Mouse (Mus musculus) mature B cell (primary cell): ENCODE data around the gene Cct2.

Experiments
- in situ Hi-C: fragments of 300-500 bp; cut with MboI; formaldehyde crosslinking; loops from 2 replicates; pipeline ENCODE4 v1.14.3; 2019

The Cct2 gene

DNA sequence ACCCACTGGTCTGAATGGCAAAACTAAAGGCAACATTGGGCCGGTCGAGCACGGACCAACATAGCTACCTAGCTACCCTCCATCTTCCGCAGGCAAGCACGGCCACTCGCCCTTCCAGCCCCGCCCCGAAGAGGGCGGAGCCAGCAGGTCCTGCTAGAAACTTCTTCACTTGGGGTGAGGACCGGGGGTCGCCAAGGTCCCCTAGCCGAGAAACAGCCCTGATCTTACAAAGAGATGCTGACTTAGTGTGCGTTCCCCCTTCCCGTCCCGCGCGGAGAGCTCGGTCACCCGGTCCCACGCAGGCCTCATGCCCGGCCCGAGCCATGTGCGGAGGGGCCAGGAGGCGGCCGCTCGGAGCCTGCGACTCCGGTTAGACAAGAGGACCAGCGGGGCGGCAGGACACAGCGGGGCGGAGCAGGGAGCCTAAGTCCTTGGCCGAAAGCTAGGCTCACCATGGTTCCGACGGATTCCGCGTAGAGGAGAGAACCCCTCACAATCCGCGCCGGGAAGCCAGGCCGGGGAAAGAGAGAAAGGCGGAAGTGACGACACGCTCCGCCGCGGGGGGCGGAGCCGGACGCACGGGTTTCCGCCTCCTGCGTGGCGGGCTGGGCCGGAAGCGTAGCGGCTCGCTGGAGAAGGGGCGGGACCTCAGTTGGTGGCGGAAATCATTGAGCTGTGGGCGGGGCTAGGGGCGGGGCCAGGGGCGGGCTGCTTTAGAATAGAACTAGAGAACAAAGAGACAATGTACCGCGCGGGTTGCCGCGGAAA is at the start of gene Cct2:
TSS of gene Cct2 (minus strand) at position 561 of the 768 bp plus-strand sequence.
- in situ Hi-C loops = loop anchor here (10.0 kb wide), 1 partner anchor 151 kb away; no protein-coding TSS in a partner anchor

DNA sequence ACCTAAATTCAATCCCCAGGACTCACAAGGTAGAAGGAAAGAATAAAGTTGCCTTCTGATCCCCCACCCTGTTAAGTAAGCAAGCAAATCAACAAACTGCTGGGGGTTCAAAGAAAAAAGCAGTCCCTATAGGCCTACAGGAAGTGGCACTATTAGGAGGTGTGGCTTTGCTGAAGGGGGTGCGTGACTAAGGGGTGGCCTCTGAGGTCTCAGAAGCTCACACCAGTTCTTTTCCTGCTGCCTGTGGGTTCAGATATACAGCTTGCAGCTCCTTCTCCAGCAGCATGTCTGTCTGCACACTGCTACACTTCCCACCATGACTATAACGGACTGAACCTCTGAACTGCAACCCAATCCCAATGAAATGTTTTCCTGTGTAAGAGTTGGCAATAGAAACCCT is 48.9 kb upstream of the Cct2 start:
- in situ Hi-C loops = no loop called here

DNA sequence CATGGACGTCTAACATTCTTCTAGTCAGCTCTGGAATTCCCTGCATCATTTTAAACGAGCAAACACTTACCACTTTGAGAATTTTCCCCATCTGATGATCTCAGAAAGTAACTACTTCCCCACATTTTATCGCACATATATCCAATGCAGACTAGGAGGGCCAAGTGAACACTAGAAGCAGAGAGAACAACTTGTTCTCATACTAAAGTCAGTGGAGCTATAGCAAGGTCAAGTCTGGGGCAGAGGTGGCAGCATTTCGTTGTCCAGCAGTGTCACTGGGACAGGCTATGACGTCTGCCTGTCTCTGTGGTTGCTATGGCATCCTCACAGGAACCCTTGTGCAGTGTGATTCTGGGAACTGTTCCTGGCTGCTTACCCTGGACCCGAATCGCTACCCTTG is 47.8 kb upstream of the Cct2 start:
- in situ Hi-C loops = no loop called here

DNA sequence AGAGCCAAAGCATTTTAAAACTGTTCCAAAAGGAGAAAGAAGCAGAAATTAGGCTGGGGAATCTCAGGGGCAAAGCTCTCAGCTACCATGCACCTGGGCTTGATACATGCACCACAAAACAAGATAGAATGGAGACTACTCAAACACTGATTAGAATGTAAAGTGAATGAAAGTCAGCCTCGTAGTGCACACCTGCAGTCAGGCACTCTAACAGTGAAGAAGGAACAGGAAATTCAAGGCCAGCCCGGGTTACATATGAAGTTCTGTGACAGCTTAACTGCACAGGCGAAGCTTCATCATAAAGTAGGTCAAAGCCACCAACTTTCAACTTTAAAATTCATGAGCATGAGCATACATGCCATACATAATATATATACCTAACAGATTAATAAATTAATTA is 46.7 kb upstream of the Cct2 start:
- in situ Hi-C loops = no loop called here

DNA sequence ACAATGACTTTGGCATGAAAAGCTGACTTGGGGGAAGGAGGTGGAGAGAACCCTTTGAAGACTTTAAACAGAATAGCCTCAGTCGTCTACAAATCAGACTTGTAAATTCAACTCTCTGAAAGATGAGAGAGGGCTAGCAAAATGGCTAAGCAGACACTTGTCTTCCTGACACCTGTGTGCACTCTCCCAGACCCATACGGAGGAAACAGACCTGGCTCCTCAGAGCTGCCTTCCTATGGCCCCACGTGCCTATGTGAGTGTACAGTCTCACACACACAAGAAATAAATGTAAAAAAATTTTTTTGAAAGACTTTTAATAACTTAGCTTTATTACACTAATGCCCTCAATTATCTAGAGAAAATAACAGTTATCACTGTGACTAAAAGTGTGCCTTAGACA is 43.1 kb upstream of the Cct2 start:
- in situ Hi-C loops = no loop called here

- in situ Hi-C loops = no loop called here
Measured at GRCm38 (mm10) chr10:117106244-117106643, 42.6 kb upstream of the Cct2 start.

DNA sequence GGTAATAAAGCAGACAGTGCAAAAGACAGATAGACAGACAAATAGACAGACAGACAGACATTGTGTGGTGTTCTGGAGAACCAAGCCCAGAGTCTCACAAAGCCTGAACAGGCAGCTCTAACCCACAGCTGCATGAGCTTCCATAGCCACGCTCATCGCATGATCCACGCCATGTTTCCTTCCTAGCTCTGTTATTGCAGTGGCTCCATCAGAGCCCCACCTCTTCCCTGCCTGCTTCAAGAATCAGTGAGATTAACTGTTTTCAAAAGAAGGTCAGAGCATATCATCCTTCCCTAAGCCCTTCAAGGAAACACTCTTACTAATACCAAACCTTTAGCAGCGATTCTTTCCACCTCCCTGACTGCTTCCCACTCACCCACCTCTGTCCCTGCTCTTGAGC is 41.4 kb upstream of the Cct2 start:
- in situ Hi-C loops = no loop called here

DNA sequence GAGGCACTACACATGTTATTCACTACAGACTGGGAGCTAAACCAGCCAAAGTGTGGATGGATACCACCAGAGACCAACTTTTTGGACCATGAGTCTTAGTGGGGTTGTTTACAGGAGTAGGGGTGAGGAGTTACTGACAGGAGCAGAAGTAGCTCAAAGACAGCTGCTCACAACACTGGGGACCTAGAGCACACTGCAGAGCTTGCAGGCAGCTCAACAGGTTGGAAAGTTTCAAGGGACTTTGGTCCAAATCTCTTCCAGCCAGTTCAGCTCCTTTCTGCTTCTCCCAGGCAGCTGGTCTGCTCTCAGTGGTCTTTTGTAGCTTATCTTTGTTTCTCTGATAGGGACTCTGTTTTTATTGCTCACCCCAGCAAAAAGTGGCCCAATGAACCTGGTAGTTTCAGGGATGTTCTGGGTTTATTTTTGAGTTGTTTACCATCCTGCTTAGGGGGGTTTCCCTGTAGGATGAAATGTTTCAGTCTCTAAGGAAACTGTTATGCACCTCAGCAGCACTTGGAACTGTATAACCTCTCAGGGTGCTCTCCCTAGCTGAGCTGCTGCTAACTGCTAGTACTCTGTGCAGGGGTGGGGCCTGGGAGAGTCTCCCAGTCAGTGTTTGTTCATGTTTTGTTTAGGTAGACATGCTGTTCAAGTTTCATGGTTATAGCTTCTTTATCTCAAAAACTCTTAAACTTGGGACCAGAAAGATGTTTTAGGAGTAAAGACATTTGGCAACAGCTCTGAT is 40.4 kb upstream of the Cct2 start:
- in situ Hi-C loops = no loop called here

- in situ Hi-C loops = no loop called here
Measured at GRCm38 (mm10) chr10:117100175-117100574, 36.6 kb upstream of the Cct2 start.

DNA sequence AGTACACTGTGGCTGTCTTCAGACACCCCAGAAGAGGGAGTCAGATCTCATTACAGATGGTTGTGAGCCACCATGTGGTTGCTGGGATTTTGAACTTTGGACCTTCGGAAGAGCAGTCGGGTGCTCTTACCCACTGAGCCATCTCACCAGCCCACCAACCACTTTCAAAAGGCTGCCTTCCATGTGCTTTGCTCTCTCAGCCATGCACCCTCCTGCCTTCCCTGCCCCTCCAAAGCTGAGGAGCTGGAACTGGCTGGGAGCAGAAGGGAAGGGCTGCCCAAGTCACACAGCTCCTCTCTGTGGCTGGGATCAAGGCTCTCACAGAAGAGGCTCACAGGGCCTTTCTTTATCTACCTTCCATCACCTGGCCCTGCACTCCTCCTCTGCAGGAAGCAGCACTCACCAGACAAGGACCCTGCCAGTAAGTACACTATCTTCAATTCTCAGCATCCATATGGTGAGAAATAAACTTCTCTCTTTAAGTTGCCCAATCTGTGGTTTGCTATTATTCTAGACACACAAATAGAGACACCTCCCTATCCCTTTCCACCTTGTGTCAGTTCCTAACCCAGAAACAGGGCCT is 33.6 kb upstream of the Cct2 start:
- in situ Hi-C loops = no loop called here

- in situ Hi-C loops = no loop called here
Measured at GRCm38 (mm10) chr10:117096096-117096495, 32.5 kb upstream of the Cct2 start.

DNA sequence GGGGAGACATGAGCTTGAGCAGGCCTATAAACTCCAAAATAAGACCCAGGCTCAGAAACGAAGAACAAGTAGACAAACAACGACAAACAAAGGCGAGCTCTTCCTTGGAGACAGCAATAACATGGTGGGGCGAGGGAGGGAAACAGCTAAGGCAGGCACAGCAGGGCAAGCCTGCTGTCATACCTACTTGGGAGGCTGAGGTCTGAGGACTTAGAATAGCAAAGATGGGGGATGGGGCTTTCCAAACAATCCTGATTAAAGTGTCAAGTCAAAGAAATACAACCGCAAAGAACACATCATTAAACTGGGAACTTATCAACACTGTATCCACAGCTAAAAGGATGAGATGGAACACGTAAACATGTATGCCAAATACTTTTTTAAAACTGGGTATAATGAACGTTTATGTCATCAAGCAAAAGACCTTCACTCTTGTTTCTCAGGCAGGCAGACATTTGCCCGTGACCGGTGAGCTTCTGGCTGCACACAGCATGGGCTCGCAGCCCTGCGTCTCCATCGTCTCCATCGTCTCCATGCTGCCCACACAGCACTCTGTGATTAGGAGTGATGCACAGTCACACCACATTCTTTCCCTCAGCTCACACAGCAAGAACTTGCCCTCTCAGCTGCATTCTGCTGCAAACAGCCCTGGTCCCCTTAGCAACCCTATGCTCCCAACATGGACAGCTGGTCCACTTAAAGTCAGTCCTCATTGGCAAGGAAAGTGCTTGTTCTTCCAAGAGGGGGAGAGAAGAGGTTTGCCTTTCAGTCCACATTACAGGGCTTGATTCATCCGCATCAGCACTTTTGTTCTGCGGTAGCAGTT is 31.1 kb upstream of the Cct2 start:
- in situ Hi-C loops = no loop called here

GRCm38 (mm10) chr10:117089628-117090027 is 26.0 kb upstream of the Cct2 start:
- in situ Hi-C loops = no loop called here

DNA sequence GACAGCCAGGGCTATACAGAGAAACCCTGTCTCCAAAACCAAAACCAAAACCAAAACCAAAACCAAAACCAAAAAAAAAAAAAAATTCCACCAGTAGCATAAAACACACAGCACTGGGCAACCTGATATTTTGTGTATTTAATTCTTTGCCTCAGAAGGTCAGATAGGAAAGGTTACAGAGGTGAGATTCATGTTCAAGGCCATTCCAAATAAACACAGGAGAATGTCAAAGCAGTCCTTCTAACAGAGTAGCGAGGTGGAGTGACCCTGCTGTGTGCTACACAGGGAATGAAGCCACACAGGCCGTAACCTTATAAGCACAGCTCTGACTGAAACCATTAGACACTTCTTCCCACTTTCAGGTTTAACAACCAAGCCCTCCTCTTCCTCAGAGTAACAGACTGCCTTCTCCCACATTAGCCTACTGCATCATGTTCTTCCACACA is 18.3 kb upstream of the Cct2 start:
- in situ Hi-C loops = no loop called here

DNA sequence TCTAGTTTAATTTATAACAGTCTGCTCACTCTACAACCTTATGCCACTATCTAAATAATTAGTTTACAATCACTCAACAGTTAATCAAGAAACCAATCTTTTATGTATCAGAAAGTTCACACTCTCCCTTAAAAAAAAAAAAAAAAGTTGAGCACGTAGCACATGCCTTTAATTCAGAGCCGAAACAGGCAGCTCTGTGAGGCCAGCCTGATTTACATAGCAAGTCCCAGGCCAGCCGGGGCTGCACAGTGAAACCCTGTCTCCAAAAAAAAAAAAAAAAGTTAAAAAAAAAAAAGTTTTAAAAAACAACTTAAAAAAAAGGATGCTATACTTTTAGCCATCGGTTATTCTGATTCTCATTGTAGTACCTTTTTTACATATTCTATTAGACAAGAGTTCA is 17.7 kb upstream of the Cct2 start:
- in situ Hi-C loops = no loop called here

DNA sequence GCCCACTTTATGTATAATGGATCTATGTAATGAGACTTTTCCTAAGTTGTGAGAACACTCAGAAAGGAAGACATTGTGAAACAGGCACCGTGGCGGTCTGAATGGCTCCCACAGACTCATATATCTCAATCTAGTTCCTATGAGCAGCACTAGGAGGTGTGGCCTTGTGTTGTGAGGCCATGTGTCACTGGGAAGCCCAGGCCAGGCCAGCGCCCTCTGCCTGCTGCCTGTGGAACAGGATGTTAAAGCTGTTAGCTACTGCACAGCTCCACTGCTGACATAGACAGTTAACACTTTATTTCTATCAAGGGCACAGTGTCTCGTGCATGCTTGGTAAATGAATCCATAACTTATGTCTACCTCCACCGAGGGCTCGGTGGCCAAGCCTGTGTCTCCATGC is 14.7 kb upstream of the Cct2 start:
- in situ Hi-C loops = no loop called here

GRCm38 (mm10) chr10:117073176-117073575 is 9.6 kb upstream of the Cct2 start:
- in situ Hi-C loops = no loop called here

DNA sequence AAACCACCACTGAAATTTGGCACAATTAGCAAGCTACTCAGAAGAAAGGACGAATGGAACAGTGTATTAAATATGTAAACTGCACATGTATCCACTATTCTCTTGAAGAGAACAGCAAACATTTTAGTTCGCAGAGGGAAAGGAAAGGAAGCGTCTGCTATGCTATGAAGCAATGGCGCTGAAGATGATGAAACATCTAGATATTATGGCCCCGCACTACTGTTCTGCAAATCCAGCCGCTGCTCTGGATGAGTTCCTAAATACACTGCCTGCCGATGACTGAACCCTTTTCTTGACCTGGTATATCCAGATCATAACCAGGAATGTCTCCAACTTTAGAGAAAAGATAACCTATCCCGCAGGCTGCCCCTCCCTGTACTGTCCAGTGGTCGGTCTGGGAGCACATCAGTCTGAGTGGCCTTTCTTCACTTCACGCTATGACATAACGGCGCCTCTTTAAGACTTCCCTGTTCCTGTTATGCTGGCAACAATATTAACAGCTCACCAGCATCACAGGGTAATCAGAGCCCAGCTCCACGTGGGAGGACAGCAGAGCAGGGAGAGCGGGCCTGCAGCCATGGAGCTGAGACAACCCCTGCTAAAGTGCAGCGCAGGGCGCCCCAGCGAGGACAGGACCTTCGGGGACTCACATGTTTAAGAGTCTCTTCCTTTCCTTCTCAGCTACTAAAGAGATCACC is 8.7 kb upstream of the Cct2 start:
- in situ Hi-C loops = no loop called here

GRCm38 (mm10) chr10:117069109-117069508 is 5.5 kb upstream of the Cct2 start:
- in situ Hi-C loops = loop anchor here (10.0 kb wide), 1 partner anchor 146 kb away; no protein-coding TSS in a partner anchor

GRCm38 (mm10) chr10:117064076-117064475 is 462 bp upstream of the Cct2 start:
- in situ Hi-C loops = loop anchor here (10.0 kb wide), 1 partner anchor 151 kb away; no protein-coding TSS in a partner anchor

DNA sequence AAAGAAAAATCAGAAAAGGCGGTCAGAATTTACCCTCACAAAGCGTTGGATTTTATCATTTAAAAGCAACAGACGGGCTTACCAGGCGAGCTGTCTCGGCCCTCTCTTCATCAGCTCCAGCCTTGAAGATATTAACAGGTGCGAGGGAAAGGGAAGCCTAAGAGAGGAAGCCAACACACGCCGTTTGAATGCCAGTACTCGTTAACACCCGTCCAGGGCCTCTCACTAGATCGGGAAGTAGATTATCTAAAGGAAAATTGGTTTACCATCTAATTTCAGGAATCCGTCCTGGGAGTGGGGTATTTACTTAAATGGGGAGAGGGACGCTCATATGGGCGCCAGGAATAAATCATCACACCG is 740 bp downstream of the Cct2 start:
- in situ Hi-C loops = loop anchor here (10.0 kb wide), 1 partner anchor 152 kb away; no protein-coding TSS in a partner anchor
